In genomic region chr7:101377741-101378262, GRCm38 (mm10) we compare ENCODE assay signal across 9 mouse cellular contexts. TPM values are rescaled to one million over a fixed set of nuclear protein-coding genes. Genes with fewer than 3 reads are reported as not detected.
DNase-seq lines count a peak whose midpoint lies in the region; ATAC-seq and TF ChIP-seq lines count a peak whose summit lies in the region.
"Had no signal": no experiment of that assay in that cellular context is flagged by ENCODE, and none has a peak within 500 bp of the region (broad histone marks: within the 10 kb centered on the region; RNA-seq: fewer than 3 reads in every experiment).

No protein-coding gene starts in this region.

- WGBS in embryonic facial prominence, embryonic 11.5 days, result 25% methylated on average over 7 of the region's 7 CpGs
- WGBS in heart, embryonic 10.5 days, result 29% methylated on average over 7 of the region's 7 CpGs
- WGBS in lung, postnatal 0 days, result 10% methylated on average over 5 of the region's 7 CpGs

- peak overlapping the region; percentile 16; the same call in 1 of the 2 replicates for H3K4me2 ChIP-seq in embryonic facial prominence, embryonic 11.5 days (ENCODE audit: low read depth, low read length)
- H3K4me2 ChIP-seq in lung, postnatal 0 days (replicated peaks; ENCODE audit: low read depth, low read length), result peak overlapping the region; percentile 71

- no peaks in the 10 kb centered on the region for H3K27me3 ChIP-seq in embryonic facial prominence, embryonic 11.5 days (ENCODE audit: control insufficient read depth, insufficient read depth, low read length)
- peaks cover 9% of the 10 kb centered on the region for H3K27me3 ChIP-seq in heart, embryonic 10.5 days (ENCODE audit: insufficient read depth, poor library complexity, severe bottlenecking)
- no peaks in the 10 kb centered on the region for H3K27me3 ChIP-seq in lung, postnatal 0 days (replicated peaks; ENCODE audit: insufficient read depth, low read length)
- H3K27me3 ChIP-seq: neural tube, embryonic 12.5 days had no signal

- no peaks in the 10 kb centered on the region for H3K9me3 ChIP-seq in embryonic facial prominence, embryonic 11.5 days (replicated peaks; ENCODE audit: control insufficient read depth, low read length)
- no peaks in the 10 kb centered on the region for H3K9me3 ChIP-seq in heart, embryonic 10.5 days
- no peaks in the 10 kb centered on the region for H3K9me3 ChIP-seq in lung, postnatal 0 days (ENCODE audit: low read length)
- H3K9me3 ChIP-seq: neural tube, embryonic 12.5 days had no signal

- no peak overlapping the region for H3K27ac ChIP-seq in embryonic facial prominence, embryonic 11.5 days (replicated peaks; ENCODE audit: low read depth, low read length)
- peak overlapping the region; percentile 84 for H3K27ac ChIP-seq in heart, embryonic 10.5 days
- peak overlapping the region; percentile 85 for H3K27ac ChIP-seq in lung, postnatal 0 days (ENCODE audit: low read length)
- H3K27ac ChIP-seq in left cerebral cortex, adult 2 months, result no peak overlapping the region; the same call in 1 of the 2 replicates
- H3K27ac ChIP-seq: neural tube, embryonic 12.5 days had no signal

- no peak overlapping the region for H3K4me3 ChIP-seq in embryonic facial prominence, embryonic 11.5 days (ENCODE audit: low read depth, low read length)
- peak overlapping the region; percentile 37 for H3K4me3 ChIP-seq in heart, embryonic 10.5 days
- peak overlapping the region; percentile 30 for H3K4me3 ChIP-seq in lung, postnatal 0 days (ENCODE audit: low read depth, low read length)
- no peak overlapping the region for H3K4me3 ChIP-seq in left cerebral cortex, adult 2 months
- H3K4me3 ChIP-seq: neural tube, embryonic 12.5 days had no signal

- H3K9ac ChIP-seq in embryonic facial prominence, embryonic 11.5 days (replicated peaks; ENCODE audit: low read length), result peak overlapping the region; percentile 14; the same call in 1 of the 2 replicates
- peak overlapping the region; percentile 37 for H3K9ac ChIP-seq in lung, postnatal 0 days (replicated peaks; ENCODE audit: low read depth)
- H3K9ac ChIP-seq: neural tube, embryonic 12.5 days had no signal

- no peaks in the 10 kb centered on the region for H3K36me3 ChIP-seq in embryonic facial prominence, embryonic 11.5 days (replicated peaks; ENCODE audit: control insufficient read depth, insufficient read depth, low read depth, low read length)
- no peaks in the 10 kb centered on the region for H3K36me3 ChIP-seq in heart, embryonic 10.5 days
- no peaks in the 10 kb centered on the region; the same call in 1 of the 2 replicates for H3K36me3 ChIP-seq in lung, postnatal 0 days (ENCODE audit: insufficient read depth, low read length)
- H3K36me3 ChIP-seq: neural tube, embryonic 12.5 days had no signal

- ATAC-seq in embryonic facial prominence, embryonic 11.5 days (replicated peaks; ENCODE audit: insufficient number of reproducible peaks, low FRiP score, low TSS enrichment, low read depth), result peak; percentile 36
- ATAC-seq in lung, postnatal 0 days, result peak; percentile 94

- TF ChIP-seq CTCF in lung, postnatal 0 days (IDR thresholded peaks at IDR 0.05), result no peak
- TF ChIP-seq CTCF in left cerebral cortex, adult 2 months (IDR thresholded peaks at IDR 0.05), result no peak

- 0 out of 2 replicates have a peak, but pooled peaks cover 2% of the 10 kb centered on the region for H3K4me1 ChIP-seq in embryonic facial prominence, embryonic 11.5 days (ENCODE audit: control insufficient read depth, insufficient read depth, low read length)
- peaks cover 46% of the 10 kb centered on the region for H3K4me1 ChIP-seq in heart, embryonic 10.5 days
- peaks cover 18% of the 10 kb centered on the region; the same call in 1 of the 2 replicates for H3K4me1 ChIP-seq in lung, postnatal 0 days (ENCODE audit: insufficient read depth, low read depth, low read length)

- DNase-seq in R1 (ENCODE audit: low read depth, low spot score), result peak; percentile 75
- DNase-seq in embryonic facial prominence, embryonic 11.5 days (ENCODE audit: low spot score), result peak; percentile 56
- DNase-seq in heart, embryonic 10.5 days (ENCODE audit: low spot score), result no peak
- peak; percentile 79 to 82 for DNase-seq in kidney, adult 8-10 months
- peak; percentile 97 for DNase-seq in lung, postnatal 0 days (ENCODE audit: low spot score)
- peak; percentile 59 for DNase-seq in retina, adult 2 months (ENCODE audit: low read depth, low spot score)
- DNase-seq in urinary bladder, postnatal 36 days (ENCODE audit: low spot score in 2 of 2), result peak; percentile 74 to 82
- DNase-seq in left cerebral cortex, adult 2 months (ENCODE audit: extremely low spot score in 1 of 2, low spot score in 2 of 2), result no peak

- intact Hi-C loops in left cerebral cortex, adult 2 months (cut with DNase I), result loop anchor here (10.0 kb wide), 1 partner anchor 473 kb away; no protein-coding TSS in a partner anchor

- TF ChIP-seq EP300 in lung, postnatal 0 days (IDR thresholded peaks at IDR 0.05), result peak; percentile 35; the same call in 1 of the 2 replicates

RNA-seq across cellular contexts. Expression of gene Arap1, which starts 29.9 kb away (rescaled TPM):
- polyA plus RNA-seq in embryonic facial prominence, embryonic 11.5 days (2014; fragmentation: Nextera tagmentation; extraction: Ambion mirVana), result 13.5 and 14.1 TPM in 2 replicates
- 15.9 and 24.6 TPM in 2 replicates for polyA plus RNA-seq in heart, embryonic 10.5 days (2016; fragmentation: Nextera tagmentation; extraction: Ambion mirVana)
- polyA plus RNA-seq in lung, postnatal 0 days (2015; fragmentation: Nextera tagmentation; extraction: Ambion mirVana), result 105 and 110 TPM in 2 replicates
- 10 to 100 TPM; 16.6 to 22.1 TPM for total RNA-seq in left cerebral cortex, adult 2 months (2021)

RNA-seq across cellular contexts. Expression of gene Gm45837, which starts 32.9 kb away (rescaled TPM):
- polyA plus RNA-seq in embryonic facial prominence, embryonic 11.5 days (2014; fragmentation: Nextera tagmentation; extraction: Ambion mirVana), result 4.2 TPM in 1 of 2 replicates, not detected in the other
- 3.3 TPM in 1 of 2 replicates, not detected in the other for polyA plus RNA-seq in heart, embryonic 10.5 days (2016; fragmentation: Nextera tagmentation; extraction: Ambion mirVana)
- 4.0 and 4.2 TPM in 2 replicates for polyA plus RNA-seq in lung, postnatal 0 days (2015; fragmentation: Nextera tagmentation; extraction: Ambion mirVana)
- total RNA-seq in left cerebral cortex, adult 2 months (2021), result 1 to 10 TPM; 1.6 to 3.4 TPM
- polyA plus RNA-seq: neural tube, embryonic 12.5 days had no signal

RNA-seq across cellular contexts. Expression of gene Pde2a, which starts 43.7 kb away (rescaled TPM):
- 10.6 and 18.6 TPM in 2 replicates for polyA plus RNA-seq in embryonic facial prominence, embryonic 11.5 days (2014; fragmentation: Nextera tagmentation; extraction: Ambion mirVana)
- 1.6 and 12.0 TPM in 2 replicates for polyA plus RNA-seq in heart, embryonic 10.5 days (2016; fragmentation: Nextera tagmentation; extraction: Ambion mirVana)
- 3.2 and 4.3 TPM in 2 replicates for polyA plus RNA-seq in lung, postnatal 0 days (2015; fragmentation: Nextera tagmentation; extraction: Ambion mirVana)
- total RNA-seq in left cerebral cortex, adult 2 months (2021), result 100 to 1,000 TPM; 372 to 375 TPM

Comparison
In these comparisons a context has a peak if more than half of its experiments do, and no peak if none do; other contexts are left out.
1. DNase-seq: peak in R1 (single experiment), embryonic facial prominence, embryonic 11.5 days (single experiment), kidney, adult 8-10 months (2 of 2), lung, postnatal 0 days (single experiment), retina, adult 2 months (single experiment) and urinary bladder, postnatal 36 days (2 of 2); none in heart, embryonic 10.5 days (single experiment) and left cerebral cortex, adult 2 months (0 of 2).
2. H3K27ac ChIP-seq: peak in heart, embryonic 10.5 days (single experiment) and lung, postnatal 0 days (single experiment); none in embryonic facial prominence, embryonic 11.5 days (single experiment) and left cerebral cortex, adult 2 months (single experiment).
3. H3K4me3 ChIP-seq: peak in heart, embryonic 10.5 days (single experiment) and lung, postnatal 0 days (single experiment); none in embryonic facial prominence, embryonic 11.5 days (single experiment) and left cerebral cortex, adult 2 months (single experiment).